Mouse (Mus musculus): ENCODE measurements around the gene AC124108.1. TPM values are rescaled to one million over a fixed set of nuclear protein-coding genes. Genes with fewer than 3 reads are reported as not detected.

Gene AC124108.1
- polyA plus RNA-seq, 1 experiment from 2014 or later: 0.02 TPM

- Histone ChIP-seq H3K36me3 (ENCODE audit: control insufficient read depth, insufficient read depth, low read length) (no peaks in the 10 kb centered on the region), H3K9ac (ENCODE audit: low read length) (peak overlapping the region; percentile 54), H3K9me3 (ENCODE audit: control insufficient read depth, low read length) (no peaks in the 10 kb centered on the region), H3K4me3 (ENCODE audit: low read depth, low read length) (peak overlapping the region; percentile 51), H3K27ac (replicated peaks) (no peak overlapping the region), H3K4me2 (replicated peaks; ENCODE audit: low read depth) (peak overlapping the region; percentile 91), H3K27me3 (ENCODE audit: control insufficient read depth, insufficient read depth, low read length) (peaks cover 12% of the 10 kb centered on the region), H3K4me1 (replicated peaks; ENCODE audit: control insufficient read depth, insufficient read depth) (peaks cover 9% of the 10 kb centered on the region; the same call in 1 of the 2 replicates)
- ATAC-seq (ENCODE audit: low FRiP score, low TSS enrichment) (peak; percentile 60), DNase-seq (ENCODE audit: low spot score) (peak; percentile 55)
- TF ChIP-seq CTCF (IDR thresholded peaks at IDR 0.05; ENCODE audit: low read depth) (no peak), EP300 (optimal IDR thresholded peaks at IDR 0.05) (no peak)
- WGBS: under 1% methylated on average over 37 of the region's 50 CpGs
Observed at GRCm38 (mm10) chr1:132190040-132190513, 1.2 kb upstream of the AC124108.1 start.

GRCm38 (mm10) chr1:132190621-132191092 lies 600 bp upstream of the AC124108.1 start:
- Histone ChIP-seq H3K4me3 (ENCODE audit: low read depth, low read length) (peak overlapping the region; percentile 51), H3K36me3 (ENCODE audit: control insufficient read depth, insufficient read depth, low read length) (no peaks in the 10 kb centered on the region), H3K27me3 (ENCODE audit: control insufficient read depth, insufficient read depth, low read length) (peaks cover 12% of the 10 kb centered on the region), H3K27ac (replicated peaks) (no peak overlapping the region), H3K4me1 (replicated peaks; ENCODE audit: control insufficient read depth, insufficient read depth) (peaks cover 12% of the 10 kb centered on the region; the same call in 1 of the 2 replicates), H3K9me3 (ENCODE audit: control insufficient read depth, low read length) (no peaks in the 10 kb centered on the region), H3K4me2 (replicated peaks; ENCODE audit: low read depth) (peak overlapping the region; percentile 91), H3K9ac (ENCODE audit: low read length) (peak overlapping the region; percentile 54)
- under 1% methylated on average over 47 of the region's 62 CpGs for WGBS
- ATAC-seq (ENCODE audit: low FRiP score, low TSS enrichment) (no peak), DNase-seq (ENCODE audit: low spot score) (no peak)
- TF ChIP-seq EP300 (optimal IDR thresholded peaks at IDR 0.05) (no peak), CTCF (IDR thresholded peaks at IDR 0.05; ENCODE audit: low read depth) (no peak)

- Histone ChIP-seq H3K9me3 (ENCODE audit: control insufficient read depth, low read length) (no peaks in the 10 kb centered on the region), H3K27me3 (ENCODE audit: control insufficient read depth, insufficient read depth, low read length) (peaks cover 12% of the 10 kb centered on the region), H3K36me3 (ENCODE audit: control insufficient read depth, insufficient read depth, low read length) (no peaks in the 10 kb centered on the region), H3K4me1 (replicated peaks; ENCODE audit: control insufficient read depth, insufficient read depth) (peaks cover 12% of the 10 kb centered on the region; the same call in 1 of the 2 replicates), H3K4me2 (replicated peaks; ENCODE audit: low read depth) (peak overlapping the region; percentile 91), H3K4me3 (ENCODE audit: low read depth, low read length) (peak overlapping the region; percentile 12; the same call in 1 of the 2 replicates), H3K9ac (ENCODE audit: low read length) (no peak overlapping the region), H3K27ac (replicated peaks) (no peak overlapping the region)
- ATAC-seq (ENCODE audit: low FRiP score, low TSS enrichment) (no peak), DNase-seq (ENCODE audit: low spot score) (peak; percentile 9)
- WGBS: 11% methylated on average over 16 of the region's 16 CpGs
- TF ChIP-seq EP300 (optimal IDR thresholded peaks at IDR 0.05): no peak
- TF ChIP-seq CTCF (IDR thresholded peaks at IDR 0.05; ENCODE audit: low read depth): peak; percentile 44
Observed at GRCm38 (mm10) chr1:132191786-132192680, 776 bp downstream of the AC124108.1 start.

- TF ChIP-seq EP300 (optimal IDR thresholded peaks at IDR 0.05) (no peak), CTCF (IDR thresholded peaks at IDR 0.05; ENCODE audit: low read depth) (no peak)
- WGBS: 79% methylated on average over 3 of the region's 3 CpGs
- ATAC-seq (ENCODE audit: low FRiP score, low TSS enrichment): no peak
Observed at GRCm38 (mm10) chr1:132193806-132194205, 2.5 kb downstream of the AC124108.1 start.

GRCm38 (mm10) chr1:132194624-132195023 lies 3.4 kb downstream of the AC124108.1 start:
- DNase-seq (ENCODE audit: low spot score) (no peak), ATAC-seq (ENCODE audit: low FRiP score, low TSS enrichment) (no peak)
- no peak for TF ChIP-seq CTCF (IDR thresholded peaks at IDR 0.05; ENCODE audit: low read depth)
- no peak for TF ChIP-seq EP300 (optimal IDR thresholded peaks at IDR 0.05)
- Histone ChIP-seq H3K27ac (replicated peaks) (no peak overlapping the region), H3K4me3 (ENCODE audit: low read depth, low read length) (no peak overlapping the region), H3K4me2 (replicated peaks; ENCODE audit: low read depth) (no peak overlapping the region), H3K27me3 (ENCODE audit: control insufficient read depth, insufficient read depth, low read length) (peaks cover 11% of the 10 kb centered on the region), H3K9ac (ENCODE audit: low read length) (no peak overlapping the region), H3K36me3 (ENCODE audit: control insufficient read depth, insufficient read depth, low read length) (no peaks in the 10 kb centered on the region), H3K9me3 (ENCODE audit: control insufficient read depth, low read length) (no peaks in the 10 kb centered on the region), H3K4me1 (replicated peaks; ENCODE audit: control insufficient read depth, insufficient read depth) (peaks cover 12% of the 10 kb centered on the region; the same call in 1 of the 2 replicates)
- 35% methylated on average over 3 of the region's 3 CpGs for WGBS

More at GRCm38 (mm10) chr1:132193806-132194205, 2.5 kb downstream of the AC124108.1 start:
- no peak for DNase-seq (ENCODE audit: low spot score)
- H3K9me3 ChIP-seq (ENCODE audit: control insufficient read depth, low read length): no peaks in the 10 kb centered on the region
- no peak overlapping the region for H3K9ac ChIP-seq (ENCODE audit: low read length)
- no peaks in the 10 kb centered on the region for H3K36me3 ChIP-seq (ENCODE audit: control insufficient read depth, insufficient read depth, low read length)
- peaks cover 12% of the 10 kb centered on the region; the same call in 1 of the 2 replicates for H3K4me1 ChIP-seq (replicated peaks; ENCODE audit: control insufficient read depth, insufficient read depth)
- H3K27ac ChIP-seq (replicated peaks): no peak overlapping the region
- no peak overlapping the region for H3K4me2 ChIP-seq (replicated peaks; ENCODE audit: low read depth)
- H3K4me3 ChIP-seq (ENCODE audit: low read depth, low read length): no peak overlapping the region
- peaks cover 12% of the 10 kb centered on the region for H3K27me3 ChIP-seq (ENCODE audit: control insufficient read depth, insufficient read depth, low read length)

Measured in stomach, postnatal 0 days (tissue).